Mouse (Mus musculus) large intestine, adult 2 months (tissue): ENCODE results near the gene Cobll1. TPM values are rescaled to one million over a fixed set of nuclear protein-coding genes. Genes with fewer than 3 reads are reported as not detected.

ENCODE experiments used
- polyA plus RNA-seq: library from polyadenylated mRNA; depleted of rRNA; stranded (reverse); fragments of >200 nt; gene quantifications from 2 replicates; pipeline ENCODE4 v1.2.3, GENCODE M21; 2012; rRNA removed

Gene Cobll1
- polyA plus RNA-seq, 1 experiment = 5.7 TPM

Other genes with a start within 250 kb of the Cobll1 start
- gene Grb14, start 214.4 kb downstream of the Cobll1 start, polyA plus RNA-seq = 2.9 and 3.3 TPM in 2 replicates
- gene Slc38a11, start 124.6 kb upstream of the Cobll1 start, polyA plus RNA-seq = 0.30 and 0.46 TPM in 2 replicates